Mouse (Mus musculus) lung, embryonic 14.5 days (tissue): ENCODE measurements around the gene Pdcd6. TPM values are rescaled to one million over a fixed set of nuclear protein-coding genes. Genes with fewer than 3 reads are reported as not detected.

Source experiments
- ATAC-seq: fragments of 200-750 bp; cut with Nextera tagmentation; 2 replicates; pipeline ENCODE4 v1.8.0; 2017; ENCODE audit warnings: mild to moderate bottlenecking, moderate TSS enrichment, moderate library complexity; ENCODE audit not compliant: insufficient read depth
- DNase-seq: peaks from one replicate; pipeline ENCODE4 v3.0.0-alpha.2; 2015
- H3K27ac ChIP-seq: fragments of 300-500 bp; sonication (generic); 2 replicates; pipeline ENCODE4 v1.5.1; 2014; ENCODE audit warnings: low read depth, mild to moderate bottlenecking, moderate library complexity
- H3K27me3 ChIP-seq: fragments of 300-500 bp; sonication (generic); 2 replicates; pipeline ENCODE4 v1.6.1; 2014; ENCODE audit warnings: low read length, control low read depth; ENCODE audit not compliant: insufficient read depth
- H3K36me3 ChIP-seq: fragments of 300-500 bp; sonication (generic); 2 replicates; pipeline ENCODE4 v1.6.1; 2014; ENCODE audit warnings: control low read depth; ENCODE audit not compliant: insufficient read depth
- H3K4me1 ChIP-seq: fragments of 300-500 bp; sonication (generic); 2 replicates; pipeline ENCODE4 v1.6.1; 2014; ENCODE audit warnings: antibody characterized with exemption, control low read depth; ENCODE audit not compliant: insufficient read depth
- H3K4me2 ChIP-seq: fragments of 300-500 bp; sonication (generic); 2 replicates; pipeline ENCODE4 v1.6.1; 2014; ENCODE audit warnings: mild to moderate bottlenecking
- H3K4me3 ChIP-seq: fragments of 300-500 bp; sonication (generic); 2 replicates; pipeline ENCODE4 v1.5.1; 2014; ENCODE audit warnings: low read depth, low read length
- H3K9ac ChIP-seq: fragments of 300-500 bp; sonication (generic); 2 replicates; pipeline ENCODE4 v1.6.1; 2014
- H3K9me3 ChIP-seq: fragments of 300-500 bp; sonication (generic); 2 replicates; pipeline ENCODE4 v1.6.1; 2016; ENCODE audit warnings: low read depth, low read length, control low read depth
- CTCF ChIP-seq: IDR thresholded peaks from 2 replicates; pipeline ENCODE4 v1.5.1; 2016; ENCODE audit warnings: antibody characterized with exemption, low read depth
- WGBS: fragments of 180-500 bp; shearing (Covaris S2); extraction: QIAGEN DNeasy Blood & Tissue Kit; methylation state at CpG from one replicate; pipeline ENCODE4 v1.1.7; 2014; 5-methylcytosine and 5-hydroxymethylcytosine counted together
- polyA plus RNA-seq: library from polyadenylated mRNA; unstranded; fragments of >200 nt; fragmentation: Nextera tagmentation; extraction: Ambion mirVana; gene quantifications from 2 replicates; pipeline ENCODE4 v1.2.1, GENCODE M21; 2014

The Pdcd6 gene
- polyA plus RNA-seq, 1 experiment from 2014 or later = 133 TPM

- peaks cover 58% of the 10 kb centered on the region for H3K36me3 ChIP-seq
- no peak for ATAC-seq
- 90% methylated on average over 6 of the region's 6 CpGs for whole genome bisulfite sequencing
These were observed 12.0 kb downstream of the Pdcd6 start for GRCm38 (mm10) chr13:74305380-74305779.

GRCm38 (mm10) chr13:74302050-74303037 is 15.0 kb downstream of the Pdcd6 start:
- peak; percentile 39 for TF ChIP-seq CTCF
- Histone ChIP-seq H3K27ac (no peak overlapping the region), H3K4me3 (no peak overlapping the region), H3K36me3 (peaks cover 30% of the 10 kb centered on the region), H3K27me3 (no peaks in the 10 kb centered on the region), H3K9ac (no peak overlapping the region), H3K4me1 (no peaks in the 10 kb centered on the region), H3K9me3 (no peaks in the 10 kb centered on the region), H3K4me2 (no peak overlapping the region)
- 78% methylated on average over 10 of the region's 10 CpGs for WGBS
- DNase-seq = no peak
- ATAC-seq = no peak

More at GRCm38 (mm10) chr13:74305380-74305779, 12.0 kb downstream of the Pdcd6 start:
- TF ChIP-seq CTCF = no peak
- no peak for DNase-seq
- no peaks in the 10 kb centered on the region for H3K27me3 ChIP-seq
- no peak overlapping the region for H3K4me3 ChIP-seq
- H3K4me2 ChIP-seq = no peak overlapping the region
- H3K9me3 ChIP-seq = no peaks in the 10 kb centered on the region
- H3K27ac ChIP-seq = no peak overlapping the region
- H3K4me1 ChIP-seq = no peaks in the 10 kb centered on the region
- H3K9ac ChIP-seq = no peak overlapping the region

- no peak overlapping the region for H3K4me2 ChIP-seq
- H3K4me1 ChIP-seq = no peaks in the 10 kb centered on the region
- H3K36me3 ChIP-seq = peaks cover 25% of the 10 kb centered on the region
- no peak overlapping the region for H3K27ac ChIP-seq
- DNase-seq = no peak
- H3K9me3 ChIP-seq = no peaks in the 10 kb centered on the region
- ATAC-seq = no peak; the same call in none of the 2 replicates
- TF ChIP-seq CTCF = no peak
- no peaks in the 10 kb centered on the region for H3K27me3 ChIP-seq
- H3K4me3 ChIP-seq = no peak overlapping the region
- 69% methylated on average over 6 of the region's 6 CpGs for whole genome bisulfite sequencing
- H3K9ac ChIP-seq = no peak overlapping the region
These were observed 15.8 kb downstream of the Pdcd6 start for GRCm38 (mm10) chr13:74301607-74301984.

- ATAC-seq = peak; percentile 81
- H3K36me3 ChIP-seq = peaks cover 25% of the 10 kb centered on the region
These were observed 16.3 kb downstream of the Pdcd6 start for GRCm38 (mm10) chr13:74300925-74301606.

GRCm38 (mm10) chr13:74296376-74296775 is 21.0 kb downstream of the Pdcd6 start:
- Histone ChIP-seq H3K4me3 (no peak overlapping the region), H3K4me2 (no peak overlapping the region), H3K27ac (no peak overlapping the region), H3K9me3 (no peaks in the 10 kb centered on the region), H3K36me3 (no peaks in the 10 kb centered on the region), H3K9ac (no peak overlapping the region), H3K4me1 (no peaks in the 10 kb centered on the region), H3K27me3 (peaks cover 5% of the 10 kb centered on the region; the same call in 1 of the 2 replicates)
- DNase-seq (no peak), ATAC-seq (no peak)
- no peak for TF ChIP-seq CTCF
- 53% methylated on average over 7 of the region's 7 CpGs for WGBS

More at GRCm38 (mm10) chr13:74300925-74301606, 16.3 kb downstream of the Pdcd6 start:
- WGBS = 39% methylated on average over 4 of the region's 4 CpGs
- no peaks in the 10 kb centered on the region for H3K27me3 ChIP-seq
- peak; percentile 88 for DNase-seq
- H3K4me3 ChIP-seq = no peak overlapping the region
- no peaks in the 10 kb centered on the region for H3K4me1 ChIP-seq
- no peaks in the 10 kb centered on the region for H3K9me3 ChIP-seq
- no peak overlapping the region for H3K4me2 ChIP-seq
- H3K27ac ChIP-seq = no peak overlapping the region
- no peak overlapping the region for H3K9ac ChIP-seq
- peak; percentile 94 for TF ChIP-seq CTCF

GRCm38 (mm10) chr13:74292167-74292566 is 25.2 kb downstream of the Pdcd6 start, which contains the start of gene Ahrr:
TSS of gene Ahrr (minus strand) at chr13:74292331.
- H3K4me1 ChIP-seq = no peaks in the 10 kb centered on the region
- peak within 1 kb of the TSS; percentile 19 for H3K4me3 ChIP-seq
- H3K27ac ChIP-seq = no peak within 1 kb of the TSS
- peak; percentile 64 for TF ChIP-seq CTCF
- H3K9ac ChIP-seq = peak within 1 kb of the TSS; percentile 33; the same call in 1 of the 2 replicates
- peak; percentile 73 for DNase-seq
- H3K9me3 ChIP-seq = no peaks in the 10 kb centered on the region
- peak within 1 kb of the TSS; percentile 57 for H3K4me2 ChIP-seq
- ATAC-seq = peak; percentile 91
- WGBS = under 1% methylated on average over 27 of the region's 27 CpGs
- peaks cover 5% of the 10 kb centered on the region; the same call in 1 of the 2 replicates for H3K27me3 ChIP-seq
- no peaks in the 10 kb centered on the region for H3K36me3 ChIP-seq
